Mouse (Mus musculus) olfactory bulb, adult 2 months (tissue): ENCODE measurements around the gene Krt88.

Experiments
- CTCF ChIP-seq: fragments of 200-500 bp; IDR thresholded peaks from 2 replicates; pipeline ENCODE4 v1.5.1; 2012; ENCODE audit warnings: low read depth, mild to moderate bottlenecking, low read length, moderate library complexity; ENCODE audit not compliant: insufficient read depth
- POLR2A ChIP-seq: fragments of 200-500 bp; IDR thresholded peaks from 2 replicates; pipeline ENCODE4 v1.6.1; 2012; ENCODE audit warnings: mild to moderate bottlenecking, low read depth, low read length, moderate library complexity; ENCODE audit not compliant: insufficient read depth

- TF ChIP-seq CTCF (no peak), POLR2A (no peak)
Measured at GRCm38 (mm10) chr15:101446572-101446971, 972 bp upstream of the Krt88 start.
